Mouse (Mus musculus): ENCODE data around the gene Clspn. TPM values are rescaled to one million over a fixed set of nuclear protein-coding genes. Genes with fewer than 3 reads are reported as not detected.

Clspn gene
- total and polyA plus RNA-seq, 3 experiments: 42.0 to 618 (median 64.0) TPM

GRCm38 (mm10) chr4:126604141-126604540 lies 47.4 kb downstream of the Clspn start:
- no peak overlapping the region for H3K9ac ChIP-seq (ENCODE audit: control insufficient read depth, low read depth, low read length, poor library complexity, severe bottlenecking)

GRCm38 (mm10) chr4:126605751-126606150 lies 49.0 kb downstream of the Clspn start:
- H3K27ac ChIP-seq (ENCODE audit: control insufficient read depth, low read depth, low read length): no peak overlapping the region
- H3K36me3 ChIP-seq (ENCODE audit: control insufficient read depth in 1 of 2, insufficient read depth in 2 of 2, low read length in 2 of 2): no peaks in the 10 kb centered on the region
- no peaks in the 10 kb centered on the region for H3K79me2 ChIP-seq (ENCODE audit: control insufficient read depth, insufficient read depth, low read length, poor library complexity)
- TF ChIP-seq POLR2AphosphoS5 (IDR thresholded peaks at IDR 0.05; ENCODE audit: borderline replicate concordance, low read depth, low read length) (no peak), ELF1 (IDR thresholded peaks at IDR 0.05; ENCODE audit: low read depth, low read length) (no peak), RCOR1 (IDR thresholded peaks at IDR 0.05; ENCODE audit: low read depth, low read length) (no peak), MAZ (IDR thresholded peaks at IDR 0.05; ENCODE audit: low read depth, low read length) (no peak), JUND (IDR thresholded peaks at IDR 0.05; ENCODE audit: low read depth, low read length) (no peak), GATA1 (IDR thresholded peaks at IDR 0.05; ENCODE audit: low read depth, low read length) (no peak), ZNF384 (IDR thresholded peaks at IDR 0.05; ENCODE audit: low read depth, low read length) (no peak), MXI1 (IDR thresholded peaks at IDR 0.05; ENCODE audit: low read depth, low read length) (no peak), POLR2A (IDR thresholded peaks at IDR 0.05; ENCODE audit: control insufficient read depth in 1 of 2, insufficient read depth in 1 of 2, low read depth in 1 of 2, low read length in 2 of 2, poor library complexity in 1 of 2) (no peak), NRF1 (IDR thresholded peaks at IDR 0.05; ENCODE audit: insufficient read depth, low read depth, low read length, poor library complexity, severe bottlenecking) (no peak), SIN3A (IDR thresholded peaks at IDR 0.05; ENCODE audit: low read length) (no peak), HCFC1 (IDR thresholded peaks at IDR 0.05; ENCODE audit: low read depth, low read length) (no peak)
- no peak overlapping the region for H3K9ac ChIP-seq (ENCODE audit: control insufficient read depth, low read depth, low read length, poor library complexity, severe bottlenecking)
- no peaks in the 10 kb centered on the region for H3K4me1 ChIP-seq (ENCODE audit: control insufficient read depth in 1 of 2, insufficient read depth in 2 of 2, low read length in 2 of 2)
- H3K9me3 ChIP-seq (replicated peaks; ENCODE audit: insufficient read depth, low read length): no peaks in the 10 kb centered on the region
- no peak for DNase-seq (ENCODE audit: low read depth, low spot score)
- H3K27me3 ChIP-seq (ENCODE audit: control insufficient read depth in 1 of 2, insufficient read depth in 2 of 2, low read length in 2 of 2): no peaks in the 10 kb centered on the region
- no peak overlapping the region for H3K4me3 ChIP-seq (ENCODE audit: control insufficient read depth in 1 of 2, insufficient read depth in 1 of 2, low read depth in 2 of 2, low read length in 2 of 2)

More at GRCm38 (mm10) chr4:126604141-126604540, 47.4 kb downstream of the Clspn start:
- H3K79me2 ChIP-seq (ENCODE audit: control insufficient read depth, insufficient read depth, low read length, poor library complexity): no peaks in the 10 kb centered on the region
- H3K9me3 ChIP-seq (replicated peaks; ENCODE audit: insufficient read depth, low read length): no peaks in the 10 kb centered on the region
- no peak overlapping the region for H3K27ac ChIP-seq (ENCODE audit: control insufficient read depth, low read depth, low read length)
- DNase-seq (ENCODE audit: low read depth, low spot score): no peak
- no peaks in the 10 kb centered on the region for H3K4me1 ChIP-seq (ENCODE audit: control insufficient read depth in 1 of 2, insufficient read depth in 2 of 2, low read length in 2 of 2)
- H3K4me3 ChIP-seq (ENCODE audit: control insufficient read depth in 1 of 2, insufficient read depth in 1 of 2, low read depth in 2 of 2, low read length in 2 of 2): no peak overlapping the region
- H3K36me3 ChIP-seq (ENCODE audit: control insufficient read depth in 1 of 2, insufficient read depth in 2 of 2, low read length in 2 of 2): no peaks in the 10 kb centered on the region
- no peaks in the 10 kb centered on the region for H3K27me3 ChIP-seq (ENCODE audit: control insufficient read depth in 1 of 2, insufficient read depth in 2 of 2, low read length in 2 of 2)
- TF ChIP-seq ELF1 (IDR thresholded peaks at IDR 0.05; ENCODE audit: low read depth, low read length) (no peak), RAD21 (IDR thresholded peaks at IDR 0.05; ENCODE audit: low read depth, low read length) (no peak), USF2 (IDR thresholded peaks at IDR 0.05; ENCODE audit: borderline replicate concordance in 1 of 2, insufficient read depth in 1 of 2, low read depth in 1 of 2, low read length in 2 of 2) (no peak), HCFC1 (IDR thresholded peaks at IDR 0.05; ENCODE audit: low read depth, low read length) (no peak), BHLHE40 (IDR thresholded peaks at IDR 0.05; ENCODE audit: borderline replicate concordance, low read depth, low read length) (no peak), GATA1 (IDR thresholded peaks at IDR 0.05; ENCODE audit: low read depth, low read length) (no peak), MAZ (IDR thresholded peaks at IDR 0.05; ENCODE audit: low read depth, low read length) (no peak), POLR2AphosphoS2 (IDR thresholded peaks at IDR 0.05; ENCODE audit: low read length) (no peak), MAX (IDR thresholded peaks at IDR 0.05; ENCODE audit: low read length) (no peak), TBP (IDR thresholded peaks at IDR 0.05; ENCODE audit: low read depth, low read length) (no peak), MYB (IDR thresholded peaks at IDR 0.05; ENCODE audit: low read depth, low read length) (no peak), SMC3 (IDR thresholded peaks at IDR 0.05; ENCODE audit: low read depth, low read length) (no peak), UBTF (IDR thresholded peaks at IDR 0.05; ENCODE audit: borderline replicate concordance, insufficient read depth, low read depth, low read length) (no peak)

All from MEL (cell line).